Mouse (Mus musculus) 416B (cell line): Measurements from ENCODE around the gene Coq8a.

Experiments
- DNase-seq: peaks from one replicate; pipeline ENCODE4 v3.0.0; 2011; ENCODE audit warnings: low read depth

The Coq8a gene

GRCm38 (mm10) chr1:180174718-180175117 is 24.7 kb downstream of the Coq8a start:
- DNase-seq = no peak

GRCm38 (mm10) chr1:180173017-180173416 is 26.4 kb downstream of the Coq8a start:
- no peak for DNase-seq

DNA sequence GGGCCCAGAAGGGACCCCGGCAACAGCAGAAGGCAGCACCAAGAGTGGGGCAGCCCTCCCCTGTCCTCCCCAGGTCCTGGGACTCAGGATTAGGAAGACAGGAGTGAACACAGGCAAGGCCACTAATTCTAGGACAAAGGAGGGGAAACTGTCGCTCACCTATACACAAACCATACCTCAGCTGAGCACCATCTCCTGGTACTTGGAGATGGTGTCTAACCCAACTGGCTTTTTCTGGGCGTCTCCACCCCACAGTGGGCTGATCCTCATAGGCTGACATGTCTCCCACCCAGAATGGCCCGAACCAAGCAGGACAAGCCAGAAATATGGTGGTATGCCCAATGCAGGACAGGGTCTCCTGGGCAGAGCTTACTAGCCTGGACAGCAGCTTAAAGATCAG is 26.8 kb downstream of the Coq8a start:
- DNase-seq = no peak

- DNase-seq = no peak
Measured at GRCm38 (mm10) chr1:180171883-180172282, 27.5 kb downstream of the Coq8a start.

- no peak for DNase-seq
Measured at GRCm38 (mm10) chr1:180170071-180170470, 29.3 kb downstream of the Coq8a start.

DNA sequence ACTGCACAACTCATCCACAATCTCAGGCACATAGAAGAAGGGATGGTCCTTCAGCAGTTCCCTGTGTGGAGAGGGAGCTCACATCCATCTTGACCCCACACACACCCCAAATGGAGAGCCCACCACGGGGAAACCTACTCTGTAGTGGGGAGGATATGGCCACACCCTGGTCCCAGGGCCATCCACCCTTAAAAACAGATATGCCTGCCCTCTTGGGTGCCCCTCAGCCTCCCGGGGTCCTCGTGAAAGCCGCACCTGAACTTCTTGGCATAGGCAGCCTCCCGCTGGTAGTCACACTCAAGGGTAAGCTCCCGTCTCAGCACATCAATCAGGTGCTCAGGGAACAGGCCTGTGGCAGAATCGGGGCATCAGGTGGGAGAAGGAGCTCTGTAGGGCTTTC is 30.2 kb downstream of the Coq8a start:
- DNase-seq = no peak

GRCm38 (mm10) chr1:180168294-180168693 is 31.1 kb downstream of the Coq8a start:
- no peak for DNase-seq

DNA sequence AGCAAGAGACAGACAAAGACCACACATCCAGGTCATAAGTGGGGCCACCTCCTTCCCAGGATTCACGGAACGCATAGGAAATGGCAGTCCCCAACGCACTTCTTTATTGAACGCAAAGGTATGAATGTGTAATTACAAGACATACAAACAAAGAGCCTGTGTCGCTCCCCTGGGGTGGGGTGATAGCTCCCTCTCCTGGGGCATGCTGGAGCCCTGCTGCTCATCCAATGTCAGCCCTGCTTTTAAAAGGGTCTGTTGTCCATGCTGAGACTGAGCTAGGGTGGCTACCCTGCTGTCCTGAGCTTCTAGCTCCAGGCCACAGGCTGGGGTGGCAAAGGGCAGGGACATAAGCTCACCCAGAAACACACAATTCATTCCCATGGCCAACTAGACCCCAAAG is 32.9 kb downstream of the Coq8a start:
- no peak for DNase-seq

DNA sequence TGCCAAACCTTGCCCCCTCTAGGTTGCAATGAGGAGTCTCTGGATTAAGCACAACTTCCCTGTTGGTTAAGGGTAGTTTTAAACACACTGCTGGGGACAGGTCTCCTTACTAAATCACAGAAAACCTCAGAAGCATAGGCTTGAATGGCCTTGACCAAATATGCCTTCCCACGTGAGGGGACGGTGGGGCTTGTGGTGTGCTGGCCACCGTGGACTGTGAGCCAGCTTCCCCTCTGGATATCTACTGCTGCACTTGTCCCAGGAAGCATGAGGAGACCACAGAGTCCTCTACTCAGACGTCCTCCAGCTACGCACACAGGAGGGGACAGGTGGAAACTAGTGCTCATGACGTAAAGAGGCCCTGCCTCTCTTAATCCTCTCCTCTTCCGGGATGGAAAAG is 36.4 kb downstream of the Coq8a start:
- no peak for DNase-seq

DNA sequence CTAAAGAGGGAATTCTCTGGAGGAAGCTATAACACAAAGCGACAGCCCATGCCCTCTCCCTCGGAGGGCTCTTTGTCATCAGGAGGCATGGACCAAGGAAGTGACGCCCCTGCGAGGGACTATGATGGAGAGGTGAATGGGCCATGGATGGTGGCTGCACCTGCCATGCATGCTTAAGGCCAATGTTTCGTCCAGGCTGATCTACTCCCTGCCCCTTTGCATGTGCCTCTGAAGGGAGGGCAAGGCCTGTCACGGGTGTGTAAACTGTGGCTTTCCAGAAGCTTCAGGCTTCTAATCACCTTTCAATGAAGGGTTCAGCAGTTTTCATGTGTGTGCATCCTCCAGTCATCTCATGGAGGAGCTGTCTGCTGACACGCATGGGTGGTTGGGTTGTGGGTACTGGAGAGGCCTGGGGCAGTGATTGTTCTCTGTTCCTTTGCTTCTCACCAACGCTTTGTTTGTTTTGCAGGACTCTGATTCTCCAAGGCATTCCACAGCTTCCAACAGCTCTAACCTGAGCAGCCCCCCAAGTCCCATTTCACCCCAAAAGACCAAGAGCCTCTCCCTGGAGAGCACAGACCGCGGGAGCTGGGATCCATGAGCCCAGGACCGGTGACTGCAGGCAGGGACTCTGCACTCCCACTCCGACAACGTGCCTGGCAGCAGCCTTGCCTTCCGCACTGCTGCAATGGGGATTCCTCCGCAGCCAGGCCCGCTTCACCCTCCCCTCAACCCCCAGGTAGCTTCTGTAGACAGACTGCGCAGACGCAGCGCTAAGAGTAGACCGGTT is 37.6 kb downstream of the Coq8a start:
- no peak for DNase-seq

DNA sequence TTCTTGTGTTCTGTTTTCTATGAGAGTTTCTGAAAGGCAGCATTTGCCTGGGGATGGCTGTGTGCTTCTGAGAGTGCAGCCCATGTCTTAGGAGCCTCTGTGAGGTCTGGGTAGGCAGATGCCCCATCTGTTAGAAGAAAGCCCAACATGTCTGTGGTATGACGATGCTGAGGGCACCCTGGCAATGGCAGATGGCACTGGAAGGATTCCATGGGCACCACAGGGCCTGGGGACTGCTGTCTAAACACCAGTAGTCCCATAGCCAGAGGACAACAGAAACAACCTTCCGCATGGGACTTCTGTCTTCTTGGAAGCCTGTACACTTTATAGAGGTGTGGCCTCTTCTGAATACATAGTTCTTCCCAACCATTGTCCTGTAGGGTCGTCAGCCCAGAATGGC is 38.2 kb downstream of the Coq8a start:
- no peak for DNase-seq

DNA sequence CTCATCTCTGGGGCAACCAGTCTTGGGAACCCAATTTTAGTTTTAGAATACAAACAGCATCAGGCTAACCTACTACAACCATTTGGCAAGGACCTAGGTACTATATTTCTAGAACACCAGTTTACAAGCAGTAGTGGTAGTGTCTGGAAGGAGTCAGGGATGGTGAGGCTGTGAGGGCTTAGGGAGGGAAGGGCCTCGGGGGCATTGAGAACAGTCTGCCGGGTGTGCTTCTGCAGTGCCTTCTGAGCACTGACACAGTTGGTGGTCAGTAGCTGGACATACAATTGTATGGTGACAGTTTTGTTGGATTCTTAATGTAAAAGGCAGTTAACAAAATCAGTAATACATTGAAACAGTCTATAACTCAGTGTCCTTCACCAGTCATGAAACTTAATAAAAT is 38.9 kb downstream of the Coq8a start:
- no peak for DNase-seq

- DNase-seq = no peak
Measured at GRCm38 (mm10) chr1:180158648-180159047, 40.8 kb downstream of the Coq8a start.

DNA sequence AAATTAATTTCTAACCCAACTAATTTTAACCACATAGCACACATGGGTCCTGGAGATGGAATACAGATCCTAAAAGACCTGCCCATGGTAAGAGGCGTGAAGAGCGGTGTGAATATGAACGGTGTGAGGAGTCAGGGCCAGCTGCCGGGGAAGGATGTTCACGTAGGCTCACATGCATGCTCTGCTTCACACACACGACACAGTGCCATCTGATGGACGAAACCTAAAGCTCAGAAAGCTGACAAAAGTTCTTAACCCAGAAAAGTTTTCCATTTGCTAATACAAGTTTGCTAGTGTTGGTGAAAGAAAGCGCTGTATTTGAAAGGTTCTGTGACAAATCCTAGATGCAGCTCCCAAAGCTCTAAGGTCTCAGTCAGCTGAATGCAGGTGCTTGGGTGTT is 48.2 kb downstream of the Coq8a start:
- peak; percentile 31 for DNase-seq

- peak; percentile 17 for DNase-seq
Measured at GRCm38 (mm10) chr1:180148563-180148962, 50.8 kb downstream of the Coq8a start.

- peak; percentile 58 for DNase-seq
Measured at GRCm38 (mm10) chr1:180148036-180148435, 51.4 kb downstream of the Coq8a start.

GRCm38 (mm10) chr1:180140970-180141369 is 58.4 kb downstream of the Coq8a start:
- DNase-seq = no peak

DNA sequence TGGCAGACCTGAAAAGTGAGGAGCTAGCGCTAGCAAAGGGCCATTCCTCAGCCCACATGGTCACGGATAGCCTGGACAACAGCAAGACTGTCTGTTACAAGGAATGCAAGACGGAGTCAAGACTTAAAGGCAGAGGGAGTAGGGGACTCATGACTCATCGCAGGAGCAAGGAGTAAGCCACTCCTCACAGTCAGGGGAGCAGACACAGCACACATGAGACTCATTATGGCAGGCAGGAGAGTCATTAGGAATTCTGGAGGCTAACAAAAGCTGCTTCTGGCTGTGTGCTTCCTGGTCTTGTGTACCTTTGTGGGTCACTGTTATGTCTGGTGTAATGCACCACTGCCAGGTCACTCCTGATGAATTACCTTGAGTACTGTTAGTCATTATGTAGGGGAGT is 60.2 kb downstream of the Coq8a start:
- no peak for DNase-seq

- DNase-seq = peak; percentile 16
Measured at GRCm38 (mm10) chr1:180132187-180132586, 67.2 kb downstream of the Coq8a start.

- peak; percentile 26 for DNase-seq
Measured at GRCm38 (mm10) chr1:180131402-180131801, 68.0 kb downstream of the Coq8a start.

DNA sequence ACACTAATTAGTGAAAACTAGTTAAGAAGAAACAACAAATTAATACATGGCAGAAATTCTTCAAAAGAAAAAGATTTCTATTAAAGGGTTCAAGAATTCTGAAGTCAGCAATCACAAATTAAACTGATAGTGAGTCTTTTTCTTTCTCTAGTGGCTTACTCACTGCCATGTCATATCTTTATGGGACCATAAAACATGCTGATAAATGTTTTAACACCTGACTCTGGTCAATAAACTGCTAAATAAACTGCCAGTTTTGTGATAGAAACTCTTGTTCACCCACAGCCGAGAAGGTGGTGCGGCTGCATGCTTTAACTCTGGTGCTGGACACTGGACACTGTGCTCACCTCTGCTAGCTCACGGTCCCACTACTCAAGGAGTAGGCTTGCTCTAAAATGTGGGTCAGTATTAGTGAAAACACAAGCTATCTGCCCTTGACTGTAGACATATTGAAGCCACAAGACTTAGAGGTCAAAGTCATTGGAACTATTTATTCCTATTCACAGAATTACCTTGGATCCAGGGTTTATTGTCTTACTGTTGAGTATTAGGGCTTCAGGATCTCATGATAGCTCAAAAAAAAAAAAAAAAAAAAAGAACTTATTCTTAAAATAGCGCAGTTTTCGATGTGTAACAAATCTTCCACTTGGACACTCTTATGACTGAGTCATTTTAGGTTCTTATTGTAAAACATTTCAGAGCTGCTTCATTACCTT is 71.2 kb downstream of the Coq8a start:
- DNase-seq = no peak

DNA sequence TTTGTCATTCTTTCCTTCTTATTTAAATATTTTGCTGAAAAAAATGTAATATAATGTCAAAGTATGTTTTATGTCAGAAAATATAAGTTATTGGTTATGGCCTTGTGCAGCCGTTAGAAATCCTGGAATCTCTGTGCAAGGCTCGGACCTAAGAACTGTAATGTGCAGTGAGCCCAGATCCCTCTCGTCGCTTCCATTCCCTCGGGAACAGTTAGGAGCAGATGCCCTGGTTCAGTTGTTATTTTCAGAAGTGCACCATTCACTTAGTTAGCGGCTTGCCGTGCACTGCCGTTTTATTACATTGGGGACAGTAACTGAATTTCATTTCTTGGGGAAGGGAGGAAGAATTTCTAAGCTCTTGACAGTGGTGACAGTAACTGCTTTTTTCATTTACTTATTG is 81.2 kb downstream of the Coq8a start:
- no peak for DNase-seq

DNA sequence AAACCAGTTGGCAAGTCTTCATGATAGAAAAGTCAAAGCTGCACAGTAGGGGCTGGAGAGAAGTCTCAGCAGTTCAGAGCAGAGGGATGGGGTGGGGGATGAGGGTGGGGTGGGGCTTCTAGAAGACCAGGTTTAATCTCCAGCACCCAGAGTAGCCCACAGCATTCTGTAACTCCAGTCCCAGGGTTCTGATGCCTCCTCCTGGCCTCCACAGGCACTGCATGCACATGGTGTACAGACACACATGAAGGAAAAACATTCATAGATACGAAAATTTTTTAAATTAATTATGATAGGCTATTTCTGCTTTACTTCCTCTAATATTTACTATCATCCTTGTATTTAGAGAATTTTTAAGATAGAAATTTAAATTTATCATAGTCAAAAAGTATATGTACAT is 82.9 kb downstream of the Coq8a start:
- DNase-seq = peak; percentile 41
